Mouse (Mus musculus) kidney, embryonic 15.5 days (tissue): Measurements from ENCODE around the gene Apoh. TPM values are rescaled to one million over a fixed set of nuclear protein-coding genes. Genes with fewer than 3 reads are reported as not detected.

Experiments used
- ATAC-seq: fragments of 200-750 bp; cut with Nextera tagmentation; replicated peaks from 2 replicates; pipeline ENCODE4 v1.8.0; 2017; ENCODE audit warnings: moderate TSS enrichment; ENCODE audit not compliant: low FRiP score
- H3K27ac ChIP-seq: fragments of 300-500 bp; sonication (generic); 2 replicates; pipeline ENCODE4 v1.5.1; 2015; ENCODE audit warnings: mild to moderate bottlenecking, inconsistent platforms
- H3K27me3 ChIP-seq: fragments of 300-500 bp; sonication (generic); 2 replicates; pipeline ENCODE4 v1.6.1; 2015; ENCODE audit warnings: inconsistent platforms
- H3K36me3 ChIP-seq: fragments of 300-500 bp; sonication (generic); 2 replicates; pipeline ENCODE4 v1.6.1; 2015; ENCODE audit warnings: inconsistent platforms
- H3K4me1 ChIP-seq: fragments of 300-500 bp; sonication (generic); 2 replicates; pipeline ENCODE4 v1.6.1; 2015; ENCODE audit warnings: inconsistent platforms
- H3K4me2 ChIP-seq: fragments of 300-500 bp; sonication (generic); 2 replicates; pipeline ENCODE4 v1.6.1; 2015; ENCODE audit warnings: moderate library complexity, mild to moderate bottlenecking, inconsistent platforms
- H3K4me3 ChIP-seq: fragments of 300-500 bp; sonication (generic); replicated peaks from 2 replicates; pipeline ENCODE4 v1.5.1; 2015; ENCODE audit warnings: mild to moderate bottlenecking, inconsistent platforms
- H3K9ac ChIP-seq: fragments of 300-500 bp; sonication (generic); 2 replicates; pipeline ENCODE4 v1.6.1; 2015; ENCODE audit warnings: mild to moderate bottlenecking, inconsistent platforms
- H3K9me3 ChIP-seq: fragments of 300-500 bp; sonication (generic); replicated peaks from 2 replicates; pipeline ENCODE4 v1.6.1; 2016; ENCODE audit warnings: inconsistent platforms
- WGBS: fragments of 180-500 bp; shearing (Covaris S2); methylation state at CpG from one replicate; pipeline ENCODE4 v1.1.7; 2015; ENCODE audit warnings: mixed read lengths; 5-methylcytosine and 5-hydroxymethylcytosine counted together
- polyA plus RNA-seq: library from polyadenylated mRNA; unstranded; fragments of >200 nt; fragmentation: Nextera tagmentation; extraction: Ambion mirVana; gene quantifications from 2 replicates; pipeline ENCODE4 v1.2.1, GENCODE M21; 2015

The Apoh gene
- polyA plus RNA-seq, 1 experiment from 2014 or later: 7.0 TPM

DNA sequence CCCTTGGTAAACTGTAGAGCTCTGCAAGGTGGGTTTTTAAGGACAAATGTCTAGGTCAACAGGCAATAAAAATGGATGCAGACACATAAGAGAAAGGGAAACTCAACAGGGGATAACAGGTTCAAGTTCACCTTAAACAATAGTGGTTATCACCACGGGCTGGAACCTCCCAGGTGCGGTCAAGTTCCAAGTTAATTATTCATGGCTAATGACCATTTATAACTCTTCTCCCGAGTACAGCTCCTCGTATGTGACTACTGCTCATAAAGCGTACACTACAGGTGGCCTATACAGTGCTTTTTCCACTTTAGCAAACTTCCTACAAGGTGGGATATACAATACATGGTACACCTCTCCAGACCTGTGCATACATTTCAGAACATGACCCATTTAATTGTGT is 33.4 kb upstream of the Apoh start:
- WGBS: 54% methylated on average over 5 of the region's 5 CpGs
- no peak for ATAC-seq
- no peaks in the 10 kb centered on the region for H3K36me3 ChIP-seq

GRCm38 (mm10) chr11:108311912-108312311 is 31.2 kb upstream of the Apoh start:
- Histone ChIP-seq H3K9ac (no peak overlapping the region), H3K27ac (no peak overlapping the region), H3K4me2 (no peak overlapping the region), H3K4me3 (no peak overlapping the region), H3K4me1 (peaks cover 15% of the 10 kb centered on the region), H3K9me3 (no peaks in the 10 kb centered on the region), H3K27me3 (no peaks in the 10 kb centered on the region), H3K36me3 (no peaks in the 10 kb centered on the region)
- 47% methylated on average over 2 of the region's 2 CpGs for WGBS
- ATAC-seq: no peak

More for the DNA sequence above, 33.4 kb upstream of the Apoh start:
- no peaks in the 10 kb centered on the region for H3K9me3 ChIP-seq
- no peak overlapping the region for H3K9ac ChIP-seq
- H3K27ac ChIP-seq: no peak overlapping the region
- no peak overlapping the region for H3K4me3 ChIP-seq
- no peaks in the 10 kb centered on the region for H3K27me3 ChIP-seq
- H3K4me2 ChIP-seq: no peak overlapping the region
- peaks cover 15% of the 10 kb centered on the region for H3K4me1 ChIP-seq

DNA sequence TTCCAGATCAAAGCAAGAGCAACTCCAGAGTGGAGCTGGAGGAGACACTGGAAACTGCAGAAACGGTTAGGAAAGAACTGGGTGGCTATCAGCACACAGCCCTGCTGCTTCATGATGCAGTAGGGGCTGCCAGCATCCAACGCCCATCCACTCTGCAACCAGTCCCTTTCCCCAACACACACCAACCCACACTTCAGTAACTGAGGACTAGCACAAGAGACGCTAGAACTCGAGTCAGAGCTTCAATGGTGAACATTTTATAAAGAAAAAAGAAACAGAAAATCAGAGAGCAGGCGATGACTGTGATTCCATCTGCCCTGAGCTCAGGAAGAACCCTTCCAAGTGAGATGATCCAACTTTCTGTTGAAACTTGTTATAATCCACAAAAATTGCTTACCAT is 30.6 kb upstream of the Apoh start:
- Histone ChIP-seq H3K4me2 (no peak overlapping the region), H3K9ac (no peak overlapping the region), H3K27ac (no peak overlapping the region), H3K36me3 (no peaks in the 10 kb centered on the region), H3K4me3 (no peak overlapping the region), H3K27me3 (no peaks in the 10 kb centered on the region), H3K9me3 (no peaks in the 10 kb centered on the region), H3K4me1 (peaks cover 15% of the 10 kb centered on the region)
- ATAC-seq: no peak
- 71% methylated on average over 5 of the region's 5 CpGs for WGBS

GRCm38 (mm10) chr11:108315736-108316135 is 27.4 kb upstream of the Apoh start:
- WGBS: 76% methylated on average over 7 of the region's 7 CpGs
- Histone ChIP-seq H3K27me3 (no peaks in the 10 kb centered on the region), H3K4me2 (no peak overlapping the region), H3K4me1 (peaks cover 15% of the 10 kb centered on the region), H3K9ac (no peak overlapping the region), H3K36me3 (no peaks in the 10 kb centered on the region), H3K9me3 (no peaks in the 10 kb centered on the region), H3K4me3 (no peak overlapping the region), H3K27ac (no peak overlapping the region)
- ATAC-seq: no peak

DNA sequence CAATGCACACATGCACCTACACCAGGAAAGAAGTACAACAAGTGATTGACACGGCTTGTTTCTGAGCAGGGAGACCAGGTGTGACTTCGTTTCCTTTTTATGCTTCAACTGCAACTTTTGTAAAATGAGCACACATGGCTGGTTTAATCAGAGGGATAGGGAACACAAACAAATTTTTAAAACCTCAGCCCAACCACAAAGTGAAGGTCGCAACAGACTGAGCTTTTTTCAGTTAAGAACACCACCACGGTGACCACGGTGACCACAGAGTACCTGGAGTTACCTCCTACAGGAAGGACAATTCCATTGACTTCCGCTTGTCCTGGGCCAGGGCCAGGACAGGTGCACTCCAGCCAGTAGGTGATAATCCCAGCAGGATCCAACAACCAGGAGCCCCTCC is 25.3 kb upstream of the Apoh start:
- no peaks in the 10 kb centered on the region for H3K36me3 ChIP-seq
- H3K4me2 ChIP-seq: no peak overlapping the region
- 73% methylated on average over 6 of the region's 6 CpGs for WGBS
- peaks cover 22% of the 10 kb centered on the region for H3K4me1 ChIP-seq
- H3K4me3 ChIP-seq: no peak overlapping the region
- H3K9me3 ChIP-seq: no peaks in the 10 kb centered on the region
- no peak for ATAC-seq
- no peaks in the 10 kb centered on the region for H3K27me3 ChIP-seq
- H3K9ac ChIP-seq: no peak overlapping the region
- H3K27ac ChIP-seq: no peak overlapping the region

- H3K36me3 ChIP-seq: no peaks in the 10 kb centered on the region
- 78% methylated on average over 11 of the region's 11 CpGs for WGBS
- H3K9me3 ChIP-seq: no peaks in the 10 kb centered on the region
- H3K4me2 ChIP-seq: no peak overlapping the region
- peaks cover 22% of the 10 kb centered on the region for H3K4me1 ChIP-seq
- ATAC-seq: no peak
- H3K4me3 ChIP-seq: no peak overlapping the region
- H3K27me3 ChIP-seq: no peaks in the 10 kb centered on the region
- H3K27ac ChIP-seq: no peak overlapping the region
- H3K9ac ChIP-seq: no peak overlapping the region
Measured at GRCm38 (mm10) chr11:108319162-108319561, 24.0 kb upstream of the Apoh start.

DNA sequence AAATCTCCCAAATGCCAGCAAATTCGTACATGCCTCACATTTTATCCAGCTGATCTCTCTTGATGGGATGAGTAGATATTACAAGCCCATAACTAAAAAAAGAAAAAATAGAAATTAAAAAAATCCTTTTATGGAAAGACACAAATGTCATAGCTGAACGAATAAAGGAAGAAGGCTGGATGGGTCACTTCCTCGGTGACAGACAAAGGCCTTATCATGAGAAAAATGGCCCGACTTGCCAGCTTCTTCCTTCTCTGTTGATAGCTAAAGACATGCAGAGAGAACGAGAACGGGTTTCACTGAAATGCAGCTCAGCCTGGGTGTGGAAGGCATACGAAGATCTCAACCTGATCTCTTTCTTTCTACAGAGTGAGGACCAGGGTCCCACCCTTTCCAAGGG is 22.6 kb upstream of the Apoh start:
- Histone ChIP-seq H3K4me3 (no peak overlapping the region), H3K4me2 (no peak overlapping the region), H3K27ac (no peak overlapping the region), H3K9ac (no peak overlapping the region), H3K36me3 (no peaks in the 10 kb centered on the region), H3K4me1 (peaks cover 16% of the 10 kb centered on the region; the same call in 1 of the 2 replicates), H3K27me3 (no peaks in the 10 kb centered on the region), H3K9me3 (no peaks in the 10 kb centered on the region)
- no peak for ATAC-seq
- 84% methylated on average over 7 of the region's 7 CpGs for WGBS

DNA sequence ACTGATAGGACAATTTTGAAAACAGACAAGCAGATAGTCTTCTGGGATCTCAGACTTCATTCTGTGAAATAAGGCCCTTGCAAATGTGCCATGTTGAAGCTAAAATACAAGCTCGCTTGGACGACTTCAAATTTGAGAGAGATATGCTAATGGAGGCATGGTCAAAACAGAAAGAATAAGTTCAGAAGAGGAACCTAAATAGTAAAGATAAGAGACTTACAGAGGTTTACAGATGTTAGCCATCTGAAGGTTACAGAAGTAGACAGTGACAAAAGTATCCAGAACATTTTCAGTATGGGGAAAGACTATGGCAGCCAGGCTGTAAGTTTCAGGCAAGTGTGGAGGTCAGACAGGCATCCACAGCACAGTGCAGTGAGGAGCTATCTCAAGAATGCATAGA is 21.0 kb upstream of the Apoh start:
- no peak for ATAC-seq
- WGBS: 78% methylated on average over 2 of the region's 2 CpGs
- H3K4me2 ChIP-seq: no peak overlapping the region
- H3K27me3 ChIP-seq: no peaks in the 10 kb centered on the region
- H3K4me1 ChIP-seq: peaks cover 19% of the 10 kb centered on the region; the same call in 1 of the 2 replicates
- no peak overlapping the region for H3K4me3 ChIP-seq
- H3K9me3 ChIP-seq: no peaks in the 10 kb centered on the region
- no peaks in the 10 kb centered on the region for H3K36me3 ChIP-seq
- H3K27ac ChIP-seq: no peak overlapping the region
- no peak overlapping the region for H3K9ac ChIP-seq

DNA sequence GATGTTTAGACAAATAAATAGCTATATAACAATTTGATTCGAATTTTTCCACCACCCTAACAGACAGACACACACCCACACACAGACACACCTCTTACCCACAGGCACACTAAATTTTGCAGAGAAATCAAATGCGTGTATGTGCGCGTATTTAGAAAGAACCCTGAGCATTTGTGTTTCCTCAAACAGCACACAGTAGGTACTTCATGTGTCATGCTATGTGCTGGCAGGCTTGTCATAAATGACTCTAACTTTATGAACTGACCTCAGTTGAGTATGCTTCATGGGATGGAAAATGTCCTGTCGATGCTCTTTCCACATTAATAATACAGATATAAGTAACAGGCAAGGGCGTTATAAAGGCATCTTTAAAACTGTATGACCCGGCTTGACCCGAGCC is 17.2 kb upstream of the Apoh start:
- no peak overlapping the region for H3K9ac ChIP-seq
- ATAC-seq: no peak
- peaks cover 23% of the 10 kb centered on the region for H3K4me1 ChIP-seq
- H3K9me3 ChIP-seq: no peaks in the 10 kb centered on the region
- no peak overlapping the region for H3K27ac ChIP-seq
- 76% methylated on average over 8 of the region's 8 CpGs for WGBS
- no peak overlapping the region for H3K4me2 ChIP-seq
- H3K36me3 ChIP-seq: no peaks in the 10 kb centered on the region
- no peak overlapping the region for H3K4me3 ChIP-seq
- no peaks in the 10 kb centered on the region for H3K27me3 ChIP-seq

DNA sequence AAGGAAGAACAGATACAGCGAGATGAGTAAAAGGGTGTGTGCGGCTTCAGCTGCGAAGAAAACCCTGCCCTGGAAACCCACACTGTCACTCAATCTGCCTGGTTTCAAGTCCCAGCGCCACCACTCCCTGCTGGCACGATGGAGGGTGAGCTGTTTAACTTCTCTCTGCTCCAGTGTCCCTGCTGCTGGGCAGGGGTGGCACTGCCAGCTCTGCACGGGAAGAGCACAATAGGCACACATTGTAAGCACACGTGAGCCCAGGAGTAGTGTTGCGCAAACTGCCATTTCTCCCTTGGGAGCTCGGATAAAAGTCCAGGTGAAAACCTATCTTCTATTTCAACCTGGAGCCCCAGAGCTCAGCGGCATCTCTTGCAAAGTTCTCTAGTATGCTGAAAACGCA is 12.3 kb upstream of the Apoh start:
- WGBS: 87% methylated on average over 11 of the region's 11 CpGs
- no peak overlapping the region for H3K4me3 ChIP-seq
- no peaks in the 10 kb centered on the region for H3K36me3 ChIP-seq
- peaks cover 37% of the 10 kb centered on the region for H3K4me1 ChIP-seq
- H3K27me3 ChIP-seq: no peaks in the 10 kb centered on the region
- H3K9me3 ChIP-seq: no peaks in the 10 kb centered on the region
- H3K4me2 ChIP-seq: no peak overlapping the region
- H3K9ac ChIP-seq: no peak overlapping the region
- no peak overlapping the region for H3K27ac ChIP-seq
- ATAC-seq: no peak

DNA sequence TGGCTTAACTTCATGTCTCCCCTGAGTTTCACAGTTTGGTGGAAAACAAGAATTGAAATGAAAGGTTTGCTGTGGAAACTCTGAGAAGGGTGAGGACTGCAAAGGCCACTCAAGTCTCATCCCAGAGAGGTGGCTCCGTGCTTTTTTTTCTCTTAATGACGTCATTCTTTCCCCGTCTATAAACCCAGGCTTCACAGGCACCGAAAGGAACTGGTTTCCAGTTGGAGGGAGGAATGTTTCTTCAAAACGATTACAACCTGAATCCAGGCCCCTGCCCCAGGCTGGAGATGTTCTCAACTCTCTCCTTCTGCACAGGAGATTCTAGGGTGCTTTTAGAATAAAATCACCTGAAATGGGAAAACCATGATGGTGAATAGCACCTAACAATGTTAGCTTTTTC is 10.1 kb upstream of the Apoh start:
- WGBS: 18% methylated on average over 5 of the region's 5 CpGs
- no peak overlapping the region for H3K4me2 ChIP-seq
- no peaks in the 10 kb centered on the region for H3K9me3 ChIP-seq
- no peaks in the 10 kb centered on the region for H3K36me3 ChIP-seq
- no peak overlapping the region for H3K27ac ChIP-seq
- H3K9ac ChIP-seq: no peak overlapping the region
- no peaks in the 10 kb centered on the region for H3K27me3 ChIP-seq
- peaks cover 46% of the 10 kb centered on the region for H3K4me1 ChIP-seq
- ATAC-seq: no peak
- H3K4me3 ChIP-seq: no peak overlapping the region

DNA sequence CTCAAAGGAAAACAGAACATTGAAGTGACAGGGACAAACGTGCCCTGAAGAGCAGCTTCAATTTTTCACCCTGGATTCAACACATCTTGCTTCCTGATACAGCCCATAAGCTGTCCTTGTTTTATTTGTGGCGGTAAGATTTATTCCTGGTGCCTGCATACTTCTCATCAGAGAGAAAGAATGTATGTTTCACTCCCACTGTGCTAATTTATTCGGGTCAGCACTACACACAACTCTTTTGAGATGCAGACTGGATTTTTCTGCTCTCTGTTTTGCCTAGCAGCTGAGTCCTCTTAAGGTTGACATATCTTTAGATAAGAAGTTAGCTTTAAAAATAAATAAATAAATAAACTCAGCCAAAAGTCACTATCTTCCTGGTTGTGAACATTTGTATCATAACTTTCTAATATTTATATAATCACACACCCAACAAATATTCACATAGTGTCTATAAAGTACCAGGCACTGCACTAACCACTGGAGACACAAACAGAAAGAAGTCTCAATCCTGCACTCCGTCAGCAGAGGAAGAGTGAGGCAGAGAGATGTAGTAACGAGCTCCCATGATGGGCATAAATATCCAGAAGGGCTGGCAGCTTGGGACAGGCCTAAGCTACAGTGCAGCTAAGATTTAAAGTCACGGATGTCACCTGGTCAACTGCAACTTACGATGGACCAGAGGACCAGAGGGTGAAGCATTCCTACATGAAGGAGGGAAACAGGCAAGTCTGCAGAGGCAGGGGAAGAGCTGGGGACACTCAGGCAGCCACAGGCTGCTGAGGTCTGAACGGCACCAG is 9.4 kb upstream of the Apoh start:
- Histone ChIP-seq H3K27ac (peak overlapping the region; percentile 87), H3K36me3 (0 out of 2 replicates have a peak, but pooled peaks cover 4% of the 10 kb centered on the region), H3K4me2 (peak overlapping the region; percentile 19; the same call in 1 of the 2 replicates), H3K9me3 (no peaks in the 10 kb centered on the region), H3K4me1 (peaks cover 46% of the 10 kb centered on the region), H3K4me3 (no peak overlapping the region), H3K9ac (no peak overlapping the region), H3K27me3 (no peaks in the 10 kb centered on the region)
- ATAC-seq: peak; percentile 74
- WGBS: 24% methylated on average over 8 of the region's 8 CpGs

DNA sequence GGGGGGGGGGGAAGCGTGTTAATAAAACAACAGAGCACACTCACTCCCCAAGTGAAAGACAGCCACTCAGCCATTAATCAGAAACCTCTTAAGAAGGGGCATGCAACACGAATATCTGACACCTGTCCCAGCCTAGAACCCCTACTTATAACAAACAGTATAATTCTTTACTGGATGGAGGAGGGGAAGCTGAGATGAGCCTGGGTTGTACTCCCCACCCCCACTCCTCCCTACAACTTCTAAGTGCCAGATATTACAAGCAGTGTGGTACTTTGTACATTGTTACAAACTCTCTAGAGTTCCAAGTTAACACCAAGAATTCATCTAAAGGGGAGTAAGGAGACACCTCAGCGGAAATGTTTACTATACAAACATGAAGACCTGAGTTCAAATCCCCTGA is 8.5 kb upstream of the Apoh start:
- peaks cover 43% of the 10 kb centered on the region for H3K4me1 ChIP-seq

More for the DNA sequence above, 8.5 kb upstream of the Apoh start:
- Histone ChIP-seq H3K9me3 (no peaks in the 10 kb centered on the region), H3K4me2 (no peak overlapping the region), H3K27me3 (no peaks in the 10 kb centered on the region), H3K36me3 (0 out of 2 replicates have a peak, but pooled peaks cover 4% of the 10 kb centered on the region), H3K4me3 (no peak overlapping the region), H3K9ac (no peak overlapping the region), H3K27ac (peak overlapping the region; percentile 87; the same call in 1 of the 2 replicates)
- ATAC-seq: peak; percentile 40; the same call in 1 of the 2 replicates
- WGBS: 30% methylated on average over 3 of the region's 3 CpGs
